Mouse (Mus musculus): Measurements from ENCODE around the gene Tulp3. TPM values are rescaled to one million over a fixed set of nuclear protein-coding genes. Genes with fewer than 3 reads are reported as not detected.
A peak's percentile ranks its signal among the peaks of the same experiment; 100 is the strongest.
"Not testable (repeated sequence)": the region's sequence is repeated elsewhere in the genome, so short reads cannot be mapped to it uniquely, and the experiment has no call there.

The Tulp3 gene
- 1 to 10 TPM; 5.9 to 6.6 TPM for total RNA-seq (2021)
- long read RNA-seq, experiment 1, partial matches to known transcripts: 0 of 7 reads
- long read RNA-seq, experiment 1, other reads (novel, unspliced or antisense): 4 of 7 reads
- long read RNA-seq, experiment 2, partial matches to known transcripts: 0 of 5 reads
- long read RNA-seq, experiment 2, other reads (novel, unspliced or antisense): 2 of 5 reads

- peak within 1 kb of the TSS; percentile 95 for H3K4me3 ChIP-seq
- peak within 1 kb of the TSS; percentile 89 for H3K27ac ChIP-seq
- intact Hi-C loops (cut with DNase I): no loop called here
- DNase-seq: peak; percentile 99
- no peak for TF ChIP-seq CTCF (IDR thresholded peaks at IDR 0.05)
Observed at GRCm38 (mm10) chr6:128355726-128356416, at the start of gene Tulp3. Gene Tulp3 (minus strand): TSS chr6:128355851.

GRCm38 (mm10) chr6:128404708-128405107 lies 49.1 kb upstream of the Tulp3 start:
- Histone ChIP-seq H3K4me3 (no peak overlapping the region), H3K27ac (no peak overlapping the region)
- intact Hi-C loops (cut with DNase I): no loop called here
- no peak for TF ChIP-seq CTCF (IDR thresholded peaks at IDR 0.05)
- DNase-seq: no peak

- intact Hi-C loops (cut with DNase I): no loop called here
- Histone ChIP-seq H3K4me3 (peak overlapping the region; percentile 44), H3K27ac (peak overlapping the region; percentile 70)
- no peak for TF ChIP-seq CTCF (IDR thresholded peaks at IDR 0.05)
- DNase-seq: peak; percentile 37
Observed at GRCm38 (mm10) chr6:128399421-128400185, 44.0 kb upstream of the Tulp3 start.

- intact Hi-C loops (cut with DNase I): no loop called here
- Histone ChIP-seq H3K27ac (peak within 1 kb of the TSS; percentile 70), H3K4me3 (peak within 1 kb of the TSS; percentile 44)
- DNase-seq: no peak
- TF ChIP-seq CTCF (IDR thresholded peaks at IDR 0.05): no peak
Observed at GRCm38 (mm10) chr6:128398996-128399395, 43.3 kb upstream of the Tulp3 start, which contains the start of gene Nrip2. Gene Nrip2 (plus strand): TSS chr6:128399296.

GRCm38 (mm10) chr6:128397574-128398261 lies 42.1 kb upstream of the Tulp3 start:
- H3K27ac ChIP-seq: no peak overlapping the region
- no peak for DNase-seq
- no peak for TF ChIP-seq CTCF (IDR thresholded peaks at IDR 0.05)
- H3K4me3 ChIP-seq: no peak overlapping the region
- intact Hi-C loops (cut with DNase I): no loop called here

GRCm38 (mm10) chr6:128390683-128391082 lies 35.0 kb upstream of the Tulp3 start:
- intact Hi-C loops (cut with DNase I): no loop called here
- no peak for TF ChIP-seq CTCF (IDR thresholded peaks at IDR 0.05)
- Histone ChIP-seq H3K27ac (no peak overlapping the region), H3K4me3 (no peak overlapping the region)
- no peak for DNase-seq

- no peak for TF ChIP-seq CTCF (IDR thresholded peaks at IDR 0.05)
- Histone ChIP-seq H3K27ac (no peak overlapping the region), H3K4me3 (no peak overlapping the region)
- no peak for DNase-seq
- intact Hi-C loops (cut with DNase I): no loop called here
Observed at GRCm38 (mm10) chr6:128389185-128389584, 33.5 kb upstream of the Tulp3 start.

- intact Hi-C loops (cut with DNase I): no loop called here
- DNase-seq: no peak
- H3K27ac ChIP-seq: no peak overlapping the region
- TF ChIP-seq CTCF (IDR thresholded peaks at IDR 0.05): no peak
- H3K4me3 ChIP-seq: no peak overlapping the region
Observed at GRCm38 (mm10) chr6:128385026-128385425, 29.4 kb upstream of the Tulp3 start.

GRCm38 (mm10) chr6:128383752-128384151 lies 28.1 kb upstream of the Tulp3 start:
- no peak overlapping the region for H3K4me3 ChIP-seq
- DNase-seq: no peak
- intact Hi-C loops (cut with DNase I): no loop called here
- H3K27ac ChIP-seq: no peak overlapping the region
- TF ChIP-seq CTCF (IDR thresholded peaks at IDR 0.05): no peak

GRCm38 (mm10) chr6:128381254-128381653 lies 25.6 kb upstream of the Tulp3 start:
- intact Hi-C loops (cut with DNase I): loop anchor here (2.0 kb wide), 1 partner anchor 30 kb away; no protein-coding TSS in a partner anchor
- Histone ChIP-seq H3K27ac (no peak overlapping the region), H3K4me3 (no peak overlapping the region)
- DNase-seq: no peak
- no peak for TF ChIP-seq CTCF (IDR thresholded peaks at IDR 0.05)

- DNase-seq, H3K27ac ChIP-seq, H3K4me3 ChIP-seq: not testable (repeated sequence)
- intact Hi-C loops (cut with DNase I): loop anchor here (2.0 kb wide), 1 partner anchor 30 kb away; no protein-coding TSS in a partner anchor
- peak; percentile 41 for TF ChIP-seq CTCF (IDR thresholded peaks at IDR 0.05)
Observed at GRCm38 (mm10) chr6:128380594-128381167, 25.0 kb upstream of the Tulp3 start.

- no peak overlapping the region for H3K27ac ChIP-seq
- TF ChIP-seq CTCF (IDR thresholded peaks at IDR 0.05): no peak
- intact Hi-C loops (cut with DNase I): loop anchor here (2.0 kb wide), 1 partner anchor 31 kb away; no protein-coding TSS in a partner anchor
Observed at GRCm38 (mm10) chr6:128379636-128380035, 24.0 kb upstream of the Tulp3 start.

More at GRCm38 (mm10) chr6:128379636-128380035, 24.0 kb upstream of the Tulp3 start:
- H3K4me3 ChIP-seq: no peak overlapping the region
- no peak for DNase-seq

Data from gastrocnemius, adult 2 months (tissue).